Mouse (Mus musculus) heart, embryonic 16.5 days (tissue): ENCODE measurements at regions not wholly inside any gene's neighbourhood (a gene's known extent, or its start where the extent isn't known, plus 50 kb on each side); places are given as distances from the start of the nearest gene placed in this dataset.

ENCODE experiments used
- ATAC-seq: fragments of 200-750 bp; cut with Nextera tagmentation; replicated peaks from 2 replicates; pipeline ENCODE4 v1.8.0; 2017; ENCODE audit warnings: moderate number of reproducible peaks; ENCODE audit not compliant: insufficient read depth, low FRiP score; ENCODE audit errors: extremely low read depth
- H3K27ac ChIP-seq: fragments of 300-500 bp; sonication (generic); 2 replicates; pipeline ENCODE4 v1.5.1; 2014; ENCODE audit warnings: mild to moderate bottlenecking, low read length, control low read depth, moderate library complexity
- H3K27me3 ChIP-seq: fragments of 300-500 bp; sonication (generic); 2 replicates; pipeline ENCODE4 v1.6.1; 2014; ENCODE audit warnings: low read length, mixed read lengths; ENCODE audit not compliant: control insufficient read depth, insufficient read depth
- H3K36me3 ChIP-seq: fragments of 300-500 bp; sonication (generic); 2 replicates; pipeline ENCODE4 v1.6.1; 2014; ENCODE audit not compliant: control insufficient read depth, insufficient read depth
- H3K4me1 ChIP-seq: fragments of 300-500 bp; sonication (generic); 2 replicates; pipeline ENCODE4 v1.6.1; 2014; ENCODE audit warnings: low read length, mixed read lengths; ENCODE audit not compliant: control insufficient read depth, insufficient read depth
- H3K4me2 ChIP-seq: fragments of 300-500 bp; sonication (generic); 2 replicates; pipeline ENCODE4 v1.6.1; 2014; ENCODE audit warnings: low read depth, mild to moderate bottlenecking, control low read depth, low read length
- H3K4me3 ChIP-seq: fragments of 300-500 bp; sonication (generic); 2 replicates; pipeline ENCODE4 v1.5.1; 2014; ENCODE audit warnings: mild to moderate bottlenecking, control low read depth, low read length
- H3K9ac ChIP-seq: fragments of 300-500 bp; sonication (generic); 2 replicates; pipeline ENCODE4 v1.6.1; 2014; ENCODE audit warnings: low read length, control low read depth
- H3K9me3 ChIP-seq: fragments of 300-500 bp; sonication (generic); replicated peaks from 2 replicates; pipeline ENCODE4 v1.6.1; 2016; ENCODE audit warnings: low read length; ENCODE audit not compliant: control insufficient read depth
- WGBS: fragments of 180-500 bp; shearing (Covaris S2); extraction: QIAGEN DNeasy Blood & Tissue Kit; methylation state at CpG from one replicate; pipeline ENCODE4 v1.1.7; 2014; 5-methylcytosine and 5-hydroxymethylcytosine counted together

DNA sequence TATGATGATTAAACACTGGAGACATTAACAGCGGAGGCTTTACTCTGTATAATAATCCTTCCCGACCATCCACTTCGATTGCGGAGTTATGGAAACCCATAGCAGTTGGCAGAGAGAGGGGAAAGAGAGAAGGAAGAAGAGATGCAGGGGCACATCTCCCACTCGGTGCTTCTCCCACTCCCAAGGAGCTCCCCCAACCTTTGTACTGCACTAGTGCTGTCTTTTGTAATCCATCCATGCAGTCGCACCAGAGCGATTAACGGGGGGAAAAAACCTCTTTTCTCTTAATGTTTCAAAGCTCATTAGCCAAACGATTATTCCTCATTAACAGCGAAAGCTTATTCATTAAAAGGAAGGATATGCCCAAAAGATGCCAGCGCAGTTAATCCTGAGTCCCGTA is 244.6 kb upstream of the Pmfbp1 start:
- H3K27me3 ChIP-seq, result no peaks in the 10 kb centered on the region
- no peaks in the 10 kb centered on the region for H3K9me3 ChIP-seq
- 86% methylated on average over 12 of the region's 12 CpGs for WGBS
- ATAC-seq, result no peak
- no peaks in the 10 kb centered on the region for H3K36me3 ChIP-seq
- no peaks in the 10 kb centered on the region for H3K4me1 ChIP-seq
- no peak overlapping the region for H3K4me2 ChIP-seq
- H3K9ac ChIP-seq, result no peak overlapping the region
- no peak overlapping the region for H3K27ac ChIP-seq
- H3K4me3 ChIP-seq, result no peak overlapping the region

DNA sequence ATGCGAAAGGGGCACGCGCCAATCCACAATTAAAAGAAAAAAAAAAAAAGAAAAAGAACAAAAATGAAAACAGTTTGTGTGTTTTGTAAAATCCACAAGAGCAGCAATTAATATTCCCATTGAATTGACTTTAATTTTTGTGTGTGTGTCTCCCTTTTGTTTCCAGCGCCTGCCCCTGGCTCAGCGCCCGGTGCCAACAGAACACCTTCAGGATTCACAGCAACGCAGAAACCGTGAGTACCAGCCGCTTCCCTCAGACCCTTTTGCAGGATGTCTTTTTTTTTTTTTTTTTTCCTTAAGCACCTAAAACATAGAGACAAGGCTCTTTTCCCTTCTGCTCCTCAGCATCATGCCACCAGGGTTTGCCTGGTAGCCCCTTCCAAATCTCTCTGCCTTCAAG is 244.1 kb upstream of the Pmfbp1 start:
- ATAC-seq, result no peak
- Histone ChIP-seq H3K4me3 (no peak overlapping the region), H3K27me3 (no peaks in the 10 kb centered on the region), H3K36me3 (no peaks in the 10 kb centered on the region), H3K27ac (no peak overlapping the region), H3K9me3 (no peaks in the 10 kb centered on the region), H3K4me1 (no peaks in the 10 kb centered on the region), H3K9ac (no peak overlapping the region), H3K4me2 (no peak overlapping the region)
- WGBS, result 84% methylated on average over 9 of the region's 9 CpGs

DNA sequence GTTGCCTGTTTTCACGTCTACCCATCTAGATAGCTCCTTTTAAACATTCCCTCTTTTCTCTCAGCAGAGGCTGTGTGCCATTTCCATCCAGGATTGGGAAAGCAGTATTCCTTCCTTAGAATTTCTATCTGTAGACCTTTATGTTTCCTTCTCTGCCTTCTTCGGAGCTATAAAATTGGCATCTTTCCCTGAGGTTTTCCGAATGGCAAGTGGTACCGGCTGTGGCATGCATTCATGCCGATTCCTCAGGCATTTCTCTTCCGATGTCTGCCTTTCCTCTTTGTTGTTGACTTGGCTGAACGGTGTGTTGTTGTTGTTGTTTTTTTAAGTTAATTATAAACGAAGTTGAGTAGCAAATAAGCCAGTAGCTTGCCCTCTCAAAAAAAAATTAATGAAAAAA is 243.3 kb upstream of the Pmfbp1 start:
- Histone ChIP-seq H3K36me3 (no peaks in the 10 kb centered on the region), H3K9ac (no peak overlapping the region), H3K9me3 (no peaks in the 10 kb centered on the region; the same call in 1 of the 2 replicates), H3K4me1 (no peaks in the 10 kb centered on the region), H3K4me2 (no peak overlapping the region), H3K27me3 (no peaks in the 10 kb centered on the region), H3K4me3 (no peak overlapping the region), H3K27ac (no peak overlapping the region)
- ATAC-seq, result no peak
- WGBS, result 77% methylated on average over 8 of the region's 8 CpGs

DNA sequence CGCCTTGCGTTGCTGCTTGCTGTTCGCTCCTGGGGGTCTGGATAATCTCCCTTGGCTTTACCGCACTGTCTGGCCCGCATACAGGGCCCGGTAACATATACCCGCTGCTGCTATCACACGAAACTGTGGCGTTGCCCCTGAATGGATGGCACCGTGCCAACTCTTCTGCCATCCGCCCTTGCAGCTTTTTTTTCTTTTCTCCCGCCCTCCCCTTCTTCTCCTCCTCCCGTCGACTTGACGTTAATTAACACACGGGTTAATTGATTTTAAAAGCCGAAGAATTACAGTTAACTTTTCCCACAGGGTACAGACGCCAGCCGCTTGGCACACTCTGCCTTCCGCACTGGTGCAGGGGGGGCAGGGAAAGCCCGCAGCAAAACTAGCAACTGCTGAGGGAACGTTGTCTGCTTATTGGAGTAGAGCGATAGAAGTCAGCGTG is 242.4 kb upstream of the Pmfbp1 start:
- no peaks in the 10 kb centered on the region for H3K27me3 ChIP-seq
- 78% methylated on average over 24 of the region's 24 CpGs for WGBS
- H3K4me1 ChIP-seq, result no peaks in the 10 kb centered on the region
- no peak for ATAC-seq
- no peaks in the 10 kb centered on the region; the same call in 1 of the 2 replicates for H3K9me3 ChIP-seq
- H3K36me3 ChIP-seq, result no peaks in the 10 kb centered on the region
- H3K4me3 ChIP-seq, result no peak overlapping the region
- no peak overlapping the region for H3K27ac ChIP-seq
- no peak overlapping the region for H3K9ac ChIP-seq
- no peak overlapping the region for H3K4me2 ChIP-seq

DNA sequence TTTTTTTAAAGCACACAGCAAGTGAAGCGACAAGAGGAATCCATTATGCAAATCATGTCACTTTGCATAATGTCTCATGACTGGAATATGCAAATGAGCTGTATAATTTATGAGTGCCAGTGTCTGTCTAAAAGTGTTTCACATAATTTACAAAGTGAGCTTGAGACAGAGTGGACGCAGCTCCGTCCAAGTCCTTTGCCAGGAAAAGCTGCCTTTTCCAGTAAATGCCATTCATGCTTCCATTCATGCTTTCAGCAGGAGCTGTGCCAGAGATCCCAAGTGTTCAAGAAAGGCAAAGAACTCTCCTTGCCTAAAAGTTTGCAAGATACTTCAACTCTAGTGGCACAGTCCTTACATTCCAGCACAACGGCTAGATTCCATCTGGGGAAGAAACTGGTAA is 241.4 kb upstream of the Pmfbp1 start:
- Histone ChIP-seq H3K36me3 (no peaks in the 10 kb centered on the region), H3K27me3 (no peaks in the 10 kb centered on the region), H3K9me3 (no peaks in the 10 kb centered on the region; the same call in 1 of the 2 replicates), H3K9ac (no peak overlapping the region), H3K4me2 (no peak overlapping the region), H3K4me1 (no peaks in the 10 kb centered on the region), H3K27ac (no peak overlapping the region), H3K4me3 (no peak overlapping the region)
- WGBS, result 63% methylated on average over 4 of the region's 4 CpGs
- no peak for ATAC-seq

DNA sequence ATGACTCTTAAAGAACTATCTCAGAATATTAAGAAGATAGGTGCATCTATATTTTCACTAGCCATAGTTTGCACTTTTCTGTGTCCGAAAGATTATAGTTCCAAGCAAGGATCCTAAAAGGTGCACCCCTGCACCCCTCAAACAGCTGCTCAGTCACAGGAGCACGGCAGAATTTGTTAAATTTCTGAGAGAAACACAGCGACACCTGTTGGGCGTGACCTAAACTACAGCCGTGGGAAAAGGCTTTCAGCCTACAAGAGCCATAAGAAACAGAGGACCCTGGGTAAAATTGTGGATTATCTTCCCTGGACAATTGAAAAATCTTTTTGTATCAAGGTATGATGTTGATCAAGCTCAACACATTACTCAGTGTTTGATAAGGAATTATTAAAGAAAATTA is 214.7 kb upstream of the Pmfbp1 start:
- H3K27ac ChIP-seq, result no peak overlapping the region
- no peak overlapping the region for H3K4me3 ChIP-seq
- H3K36me3 ChIP-seq, result no peaks in the 10 kb centered on the region
- no peak overlapping the region for H3K9ac ChIP-seq
- WGBS, result 13% methylated on average over 5 of the region's 5 CpGs
- H3K27me3 ChIP-seq, result no peaks in the 10 kb centered on the region
- H3K9me3 ChIP-seq, result no peaks in the 10 kb centered on the region
- ATAC-seq, result no peak
- no peaks in the 10 kb centered on the region for H3K4me1 ChIP-seq
- no peak overlapping the region for H3K4me2 ChIP-seq

DNA sequence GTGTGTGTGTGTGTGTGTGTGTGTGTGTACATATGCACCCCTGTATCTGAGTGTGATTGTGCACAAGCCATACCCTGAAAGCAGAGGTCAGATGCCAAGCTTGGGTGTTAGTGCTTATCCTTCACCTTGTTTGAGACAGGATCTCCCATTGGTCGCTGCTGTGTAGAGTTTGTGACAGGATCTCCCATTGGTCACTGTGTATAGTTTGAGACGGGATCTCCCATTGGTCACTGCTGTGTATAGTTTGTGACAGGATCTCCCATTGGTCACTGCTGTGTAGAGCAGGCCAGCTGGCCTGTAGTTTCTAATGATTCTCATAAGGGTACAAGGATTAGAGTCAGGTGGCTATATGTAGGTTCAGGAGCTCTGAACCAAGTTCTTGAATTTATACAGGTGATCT is 213.3 kb upstream of the Pmfbp1 start:
- no peaks in the 10 kb centered on the region for H3K36me3 ChIP-seq
- no peaks in the 10 kb centered on the region for H3K9me3 ChIP-seq
- ATAC-seq, result no peak
- no peak overlapping the region for H3K4me2 ChIP-seq
- H3K4me1 ChIP-seq, result no peaks in the 10 kb centered on the region
- WGBS, result 75% methylated on average over 2 of the region's 2 CpGs
- no peaks in the 10 kb centered on the region for H3K27me3 ChIP-seq
- H3K4me3 ChIP-seq, result no peak overlapping the region
- H3K27ac ChIP-seq, result no peak overlapping the region
- no peak overlapping the region for H3K9ac ChIP-seq

DNA sequence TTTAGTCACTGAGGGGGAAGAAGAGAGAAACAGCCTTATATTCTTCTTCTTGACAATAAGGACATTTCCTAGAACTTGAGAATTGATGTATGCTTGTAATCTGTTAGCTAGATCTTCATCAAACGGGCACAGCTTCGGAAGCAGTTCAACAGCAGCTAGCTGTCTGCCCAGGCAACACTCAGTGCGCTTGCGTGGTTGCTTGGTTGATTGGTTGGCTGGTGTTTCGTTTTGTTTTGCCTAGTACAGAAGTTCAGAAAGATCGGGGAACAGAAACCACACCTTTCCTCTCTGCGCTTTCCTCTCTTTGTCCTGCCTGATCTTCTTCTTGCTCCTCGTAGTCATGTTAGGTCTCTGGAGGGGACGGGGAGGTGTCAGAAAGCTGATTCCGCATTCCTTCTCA is 212.2 kb upstream of the Pmfbp1 start:
- Histone ChIP-seq H3K4me1 (no peaks in the 10 kb centered on the region), H3K4me3 (no peak overlapping the region), H3K27ac (no peak overlapping the region), H3K36me3 (no peaks in the 10 kb centered on the region), H3K9ac (no peak overlapping the region), H3K4me2 (peak overlapping the region; percentile 43), H3K9me3 (no peaks in the 10 kb centered on the region), H3K27me3 (no peaks in the 10 kb centered on the region)
- WGBS, result 41% methylated on average over 10 of the region's 10 CpGs
- no peak for ATAC-seq

DNA sequence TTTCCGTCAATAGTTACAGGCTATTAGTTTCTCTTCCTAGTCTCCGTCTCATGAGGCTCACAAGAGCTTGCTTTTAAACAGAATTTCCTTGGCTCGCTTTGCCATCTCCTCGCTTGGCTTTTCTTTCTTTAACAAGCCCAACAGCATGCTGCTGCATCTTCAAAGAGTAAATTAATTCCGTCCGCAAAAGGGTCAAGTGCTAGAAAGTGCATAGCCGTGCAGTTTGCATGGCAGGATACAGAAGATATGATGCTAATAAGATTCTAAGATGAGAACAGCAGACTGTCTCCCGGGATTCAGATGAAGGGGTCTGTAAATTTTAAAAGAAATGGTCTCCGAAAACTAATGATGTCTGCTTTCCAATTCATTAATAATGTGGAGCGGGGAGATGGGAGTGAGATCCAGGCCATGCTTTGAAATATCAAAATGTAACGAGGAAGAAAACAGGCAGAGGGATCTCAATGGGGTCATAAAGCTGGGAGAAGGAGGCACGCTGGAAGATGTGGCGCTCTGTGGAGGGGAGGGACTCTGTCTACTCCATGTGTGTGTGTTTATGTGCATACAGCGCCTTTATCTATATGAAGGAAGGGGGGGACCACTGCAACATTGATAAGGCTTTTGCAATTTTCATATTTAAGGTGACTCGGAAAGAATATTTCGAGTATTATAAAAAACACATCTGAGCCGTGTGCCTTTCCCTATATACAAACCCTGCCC is 183.0 kb upstream of the Pmfbp1 start:
- 82% methylated on average over 17 of the region's 17 CpGs for WGBS
- ATAC-seq, result no peak
- no peak overlapping the region for H3K27ac ChIP-seq

More for the DNA sequence above, 183.0 kb upstream of the Pmfbp1 start:
- Histone ChIP-seq H3K27me3 (no peaks in the 10 kb centered on the region), H3K9ac (no peak overlapping the region), H3K4me1 (no peaks in the 10 kb centered on the region), H3K4me2 (no peak overlapping the region), H3K4me3 (no peak overlapping the region), H3K9me3 (no peaks in the 10 kb centered on the region), H3K36me3 (no peaks in the 10 kb centered on the region)
